Comparison of ENCODE assay signal across 7 mouse cellular contexts in genomic region chr5:138473601-138474000, GRCm38 (mm10). TPM values are rescaled to one million over a fixed set of nuclear protein-coding genes. Genes with fewer than 3 reads are reported as not detected.
A peak's percentile ranks its signal among the peaks of the same experiment; 100 is the strongest.
DNase-seq lines count a peak whose midpoint lies in the region; ATAC-seq and TF ChIP-seq lines count a peak whose summit lies in the region.

No protein-coding gene starts in this region.

- peak; percentile 51 for DNase-seq in midbrain, embryonic 10.5 days (ENCODE audit: low spot score)
- DNase-seq in Patski (ENCODE audit: low read depth, low spot score), result no peak
- peak; percentile 42 for DNase-seq in c-Kit-positive CD71-positive TER-119-positive erythroid progenitor cells, embryonic 14.5 days (ENCODE audit: low spot score)
- peak; percentile 25 for DNase-seq in heart, postnatal 0 days (ENCODE audit: low spot score)
- DNase-seq in lung, adult 18-20 months, result peak; percentile 17 to 32
- DNase-seq in spleen, adult 12 weeks (ENCODE audit: low spot score), result peak; percentile 26

- H3K36me3 ChIP-seq in midbrain, embryonic 10.5 days, result no peaks in the 10 kb centered on the region
- no peaks in the 10 kb centered on the region for H3K36me3 ChIP-seq in midbrain, embryonic 16.5 days (ENCODE audit: control insufficient read depth, insufficient read depth, low read length)
- H3K36me3 ChIP-seq in heart, postnatal 0 days (replicated peaks; ENCODE audit: control insufficient read depth, insufficient read depth, low read length), result no peaks in the 10 kb centered on the region

- no peaks in the 10 kb centered on the region for H3K4me1 ChIP-seq in midbrain, embryonic 10.5 days
- no peaks in the 10 kb centered on the region for H3K4me1 ChIP-seq in midbrain, embryonic 16.5 days (ENCODE audit: control insufficient read depth, insufficient read depth, low read length)
- no peaks in the 10 kb centered on the region for H3K4me1 ChIP-seq in heart, postnatal 0 days (ENCODE audit: control insufficient read depth, insufficient read depth)

- no peak overlapping the region for H3K4me2 ChIP-seq in midbrain, embryonic 16.5 days (ENCODE audit: low read length)
- no peak overlapping the region for H3K4me2 ChIP-seq in heart, postnatal 0 days (ENCODE audit: low read depth, low read length)

- POLR2A ChIA-PET in Patski (lab: Charles Lee), result no interaction called here

- CTCF ChIA-PET in Patski (lab: Charles Lee), result interaction anchor here (0.8 to 2.1 kb wide), 3 partner anchors 14 to 184 kb away, joined by 3 to 13 read pairs (median 4); no protein-coding TSS in a partner anchor

- H3K9ac ChIP-seq in midbrain, embryonic 16.5 days (ENCODE audit: low read depth, low read length), result no peak overlapping the region
- no peak overlapping the region for H3K9ac ChIP-seq in heart, postnatal 0 days (replicated peaks; ENCODE audit: low read depth, low read length)

- no peaks in the 10 kb centered on the region for H3K27me3 ChIP-seq in midbrain, embryonic 10.5 days (ENCODE audit: low read depth, poor library complexity, severe bottlenecking)
- no peaks in the 10 kb centered on the region for H3K27me3 ChIP-seq in midbrain, embryonic 16.5 days (ENCODE audit: control insufficient read depth, insufficient read depth, low read depth, low read length)
- H3K27me3 ChIP-seq in Patski, result no peaks in the 10 kb centered on the region
- H3K27me3 ChIP-seq in heart, postnatal 0 days (ENCODE audit: control insufficient read depth, insufficient read depth, low read length), result no peaks in the 10 kb centered on the region

- WGBS in midbrain, embryonic 10.5 days, result 33% methylated on average over 6 of the region's 6 CpGs
- 25% methylated on average over 6 of the region's 6 CpGs for WGBS in midbrain, embryonic 16.5 days
- 21% methylated on average over 6 of the region's 6 CpGs for WGBS in heart, postnatal 0 days

- peak; percentile 67 for TF ChIP-seq CTCF in Patski (IDR thresholded peaks at IDR 0.05)
- peak; percentile 77 for TF ChIP-seq CTCF in heart, postnatal 0 days (IDR thresholded peaks at IDR 0.05; ENCODE audit: low read depth)

- H3K9me3 ChIP-seq in midbrain, embryonic 10.5 days (replicated peaks), result 0 out of 2 replicates have a peak, but pooled peaks cover 7% of the 10 kb centered on the region
- no peaks in the 10 kb centered on the region for H3K9me3 ChIP-seq in midbrain, embryonic 16.5 days (replicated peaks; ENCODE audit: control insufficient read depth, low read length, poor library complexity, severe bottlenecking)
- H3K9me3 ChIP-seq in heart, postnatal 0 days (replicated peaks; ENCODE audit: control insufficient read depth, low read length), result no peaks in the 10 kb centered on the region

- no peak overlapping the region for H3K4me3 ChIP-seq in midbrain, embryonic 10.5 days
- no peak overlapping the region for H3K4me3 ChIP-seq in midbrain, embryonic 16.5 days (ENCODE audit: low read depth, low read length)
- no peak overlapping the region for H3K4me3 ChIP-seq in heart, postnatal 0 days (ENCODE audit: low read depth, low read length)

- in situ Hi-C loops in Patski (cut with MboI; ENCODE audit: low pct_unique_long_range_greater_than_20kb), result no loop called here

- TF ChIP-seq EP300 in heart, postnatal 0 days (IDR thresholded peaks at IDR 0.05; ENCODE audit: low read depth), result no peak

- H3K27ac ChIP-seq in midbrain, embryonic 10.5 days (replicated peaks), result no peak overlapping the region
- H3K27ac ChIP-seq in midbrain, embryonic 16.5 days (ENCODE audit: low read length), result no peak overlapping the region
- no peak overlapping the region for H3K27ac ChIP-seq in heart, postnatal 0 days (ENCODE audit: low read depth)

- no peak for ATAC-seq in midbrain, embryonic 16.5 days
- ATAC-seq in Patski, result no peak
- no peak for ATAC-seq in heart, postnatal 0 days (ENCODE audit: insufficient read depth, low read depth)

RNA-seq across cellular contexts. Expression of gene Zfp157, which starts 32.3 kb away (rescaled TPM):
- polyA plus RNA-seq in midbrain, embryonic 10.5 days (2016; fragmentation: Nextera tagmentation; extraction: Ambion mirVana), result 38.3 and 50.0 TPM in 2 replicates
- polyA plus RNA-seq in midbrain, embryonic 16.5 days (2015; fragmentation: Nextera tagmentation; extraction: Ambion mirVana), result 67.0 and 69.6 TPM in 2 replicates
- 12.8 TPM for polyA plus RNA-seq in Patski (2021)
- 6.6 and 15.5 TPM in 2 replicates for total RNA-seq in heart, postnatal 0 days (2014; rRNA removed; ENCODE audit: low replicate concordance)
- 13.1 and 14.4 TPM in 2 replicates for polyA plus RNA-seq in heart, postnatal 0 days (2015; fragmentation: Nextera tagmentation; extraction: Ambion mirVana)
